Mouse (Mus musculus) lung, adult 18-20 months (tissue): Measurements from ENCODE around the gene Mt1.

Experiments
- DNase-seq, 2 experiments: peaks; one replicate each; pipeline ENCODE4 v3.0.0; 2022; ENCODE audit warnings: mixed read lengths in 2 of 2

Mt1 gene

GRCm38 (mm10) chr8:94173848-94174403, 5.0 kb upstream of the Mt1 start:
- DNase-seq: no peak

DNA sequence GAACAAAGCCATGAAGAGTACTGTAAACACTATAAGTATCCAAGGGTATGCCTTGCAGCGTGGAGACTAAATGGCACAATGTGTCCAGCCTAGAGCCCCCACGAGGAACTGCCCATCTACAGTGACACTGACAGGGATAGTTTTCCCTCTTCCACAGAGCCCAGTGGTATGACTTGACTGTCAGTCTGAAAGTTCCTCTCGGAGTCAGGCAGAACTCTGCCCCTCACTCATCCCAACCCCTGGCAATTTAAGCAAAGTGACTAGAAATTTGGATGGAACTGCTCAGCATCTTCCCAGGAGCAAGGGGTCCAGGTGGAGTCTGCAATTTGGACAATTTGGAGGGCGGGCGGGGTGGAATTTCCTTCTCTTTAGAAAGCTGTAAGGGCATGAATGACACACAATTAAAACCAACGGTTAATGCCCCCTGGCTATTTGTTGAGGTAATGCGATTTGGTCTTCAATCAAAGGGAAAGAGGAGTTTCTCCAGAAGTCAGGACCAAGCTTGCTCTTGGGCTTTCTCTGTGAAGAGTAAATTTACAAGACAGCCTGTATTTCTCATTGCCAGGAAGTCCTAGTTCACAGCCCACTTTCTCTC, 4.2 kb upstream of the Mt1 start:
- no peak for DNase-seq

- no peak for DNase-seq
Observed at GRCm38 (mm10) chr8:94177716-94178390, 1.0 kb upstream of the Mt1 start.

GRCm38 (mm10) chr8:94179713-94180560, 1.1 kb downstream of the Mt1 start:
- DNase-seq: no peak

- no peak for DNase-seq
Observed at GRCm38 (mm10) chr8:94180561-94180908, 1.7 kb downstream of the Mt1 start.

DNA sequence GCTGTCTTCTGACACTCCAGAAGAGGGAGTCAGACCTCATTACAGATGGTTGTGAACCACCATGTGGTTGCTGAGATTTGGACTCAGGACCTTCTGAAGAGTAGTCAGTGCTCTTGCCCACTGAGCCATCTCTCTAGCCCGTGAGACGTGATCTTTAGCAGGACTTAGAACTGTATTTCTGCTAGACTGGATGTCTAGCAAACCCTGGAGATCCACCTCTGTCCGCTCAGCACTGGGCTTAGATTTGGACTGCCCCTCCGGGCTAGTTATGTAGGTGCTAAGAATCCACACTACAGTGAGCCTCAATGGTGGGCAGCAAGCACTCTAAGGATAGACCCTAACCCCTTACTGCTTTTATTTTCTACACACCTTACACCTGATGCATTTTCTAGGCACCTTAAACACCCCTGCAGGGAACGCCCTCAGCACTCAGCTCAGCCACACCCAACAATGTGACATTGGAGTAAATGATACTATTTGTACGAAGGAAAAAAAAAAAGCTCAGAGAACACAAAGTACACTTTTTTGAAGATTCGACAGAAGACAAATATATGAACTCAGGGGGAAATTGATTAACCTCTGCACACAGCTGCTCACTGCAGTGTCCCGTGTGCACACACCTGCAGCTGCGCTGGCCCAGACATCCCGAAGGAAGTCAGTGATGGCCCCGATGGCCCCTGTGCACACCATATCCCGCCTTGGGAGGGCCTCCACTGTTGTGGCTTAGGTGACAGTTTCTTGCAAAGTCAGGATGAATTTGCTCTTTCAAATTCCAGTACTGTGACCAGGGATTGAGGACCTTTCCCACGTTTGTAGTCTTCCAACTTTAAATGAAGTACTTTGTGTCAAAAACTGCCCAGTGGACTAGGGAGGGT, 3.4 kb downstream of the Mt1 start:
- no peak for DNase-seq

DNA sequence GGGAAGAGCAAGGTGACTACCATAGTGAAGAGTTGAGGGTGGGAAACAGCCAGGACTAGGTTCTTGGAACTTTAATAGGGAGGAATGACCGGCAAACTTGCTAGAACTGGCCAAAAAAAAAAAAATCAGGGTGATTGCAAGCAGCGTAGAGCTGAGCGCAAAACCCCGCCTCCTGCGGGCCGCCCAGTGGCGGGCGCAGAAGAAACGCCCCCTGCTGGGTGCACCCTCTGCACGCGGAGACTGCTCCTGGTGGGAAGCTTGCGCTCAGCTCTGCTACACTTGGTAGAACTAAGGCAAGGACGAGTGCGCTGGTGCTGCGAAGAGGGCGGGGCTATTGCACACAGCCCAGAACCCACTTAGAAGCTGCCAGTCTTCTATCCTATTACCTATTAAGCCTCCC, 4.2 kb downstream of the Mt1 start:
- DNase-seq: peak; percentile 77 to 85

DNA sequence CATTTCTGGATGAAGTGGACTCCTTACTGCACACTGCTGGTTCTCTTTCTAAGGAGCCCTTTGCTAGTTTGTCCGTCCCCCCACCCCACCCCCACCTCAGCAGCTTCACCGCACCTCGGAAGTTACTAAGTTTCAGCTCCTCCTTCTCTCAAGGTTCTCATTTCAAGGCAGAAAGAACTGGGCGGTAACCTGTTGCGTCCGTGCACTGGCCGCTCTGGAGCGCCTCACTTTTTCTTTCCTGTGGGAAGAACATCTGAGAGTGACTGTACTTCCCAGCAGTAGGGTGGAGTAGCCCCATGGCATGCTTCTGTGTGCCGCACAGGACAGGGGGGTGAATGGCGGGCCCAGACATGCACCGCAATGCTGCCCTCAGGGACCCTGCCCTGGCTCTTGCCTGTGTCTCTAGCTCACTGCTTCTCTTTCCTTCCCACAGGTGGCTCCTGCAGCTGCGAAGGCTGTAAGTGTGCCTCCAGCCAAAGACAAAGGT, 5.5 kb downstream of the Mt1 start:
- DNase-seq: no peak

DNA sequence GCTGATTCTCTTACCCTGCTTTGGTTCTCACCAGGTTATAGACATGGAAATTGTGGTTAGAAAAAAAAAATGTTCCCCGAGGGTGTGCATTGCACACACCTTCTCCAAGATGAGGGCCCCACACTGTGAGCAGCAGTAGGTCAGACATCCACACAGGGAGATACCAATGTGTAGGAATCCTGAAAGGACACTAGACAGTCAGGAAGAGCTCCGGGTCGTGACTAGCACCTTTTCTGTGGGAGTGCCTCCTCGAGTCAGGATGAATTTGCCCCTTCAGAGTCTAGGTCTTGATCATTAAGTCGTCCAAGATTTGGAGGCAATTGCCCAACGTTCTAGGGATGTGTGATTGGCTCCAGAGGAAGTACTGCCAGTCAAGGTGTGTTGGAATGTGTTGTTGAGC, 6.9 kb downstream of the Mt1 start:
- DNase-seq: no peak

GRCm38 (mm10) chr8:94186542-94186941, 7.7 kb downstream of the Mt1 start:
- DNase-seq: peak; percentile 88 to 91

GRCm38 (mm10) chr8:94187290-94188002, 8.6 kb downstream of the Mt1 start:
- peak in 1 of 2 experiments; percentile 34 for DNase-seq

DNA sequence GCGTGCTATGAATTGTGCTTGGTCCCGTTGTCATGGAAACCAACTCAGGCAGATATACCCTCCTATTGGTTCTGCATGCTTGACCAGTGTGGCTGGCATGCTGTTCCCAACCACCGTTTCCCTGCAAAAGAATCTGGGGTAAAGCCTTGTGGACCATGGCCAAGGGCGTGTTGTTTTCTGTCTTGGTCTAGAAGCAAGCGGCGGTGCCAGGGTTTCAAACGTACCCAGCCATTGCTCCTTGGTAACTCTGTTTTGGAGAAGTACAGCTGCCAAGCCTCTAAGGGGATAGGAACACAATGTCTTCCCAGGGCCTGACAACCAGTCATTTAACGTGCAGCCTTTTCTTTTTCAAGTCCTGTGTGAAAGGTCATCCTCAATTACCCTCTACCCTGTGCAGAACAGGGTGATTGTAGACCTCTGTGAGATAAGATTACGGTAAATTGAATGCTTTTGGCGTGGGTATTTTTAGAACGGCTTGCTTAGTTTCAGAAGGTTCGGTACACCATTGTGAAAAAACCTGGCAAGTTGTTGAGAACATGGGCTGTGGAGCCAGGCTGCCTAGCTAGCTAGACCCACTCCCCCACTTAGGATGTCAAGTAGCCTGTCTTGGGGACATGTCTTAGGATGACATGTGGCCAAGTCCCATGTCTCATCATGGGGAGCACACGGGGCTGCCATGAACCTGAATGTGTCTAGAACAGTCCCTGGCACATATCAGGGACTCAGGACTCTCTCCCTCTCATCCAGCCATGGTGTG, 10.6 kb downstream of the Mt1 start:
- DNase-seq: peak; percentile 69 to 81

GRCm38 (mm10) chr8:94191101-94191691, 12.3 kb downstream of the Mt1 start:
- DNase-seq: peak; percentile 87 to 88

DNA sequence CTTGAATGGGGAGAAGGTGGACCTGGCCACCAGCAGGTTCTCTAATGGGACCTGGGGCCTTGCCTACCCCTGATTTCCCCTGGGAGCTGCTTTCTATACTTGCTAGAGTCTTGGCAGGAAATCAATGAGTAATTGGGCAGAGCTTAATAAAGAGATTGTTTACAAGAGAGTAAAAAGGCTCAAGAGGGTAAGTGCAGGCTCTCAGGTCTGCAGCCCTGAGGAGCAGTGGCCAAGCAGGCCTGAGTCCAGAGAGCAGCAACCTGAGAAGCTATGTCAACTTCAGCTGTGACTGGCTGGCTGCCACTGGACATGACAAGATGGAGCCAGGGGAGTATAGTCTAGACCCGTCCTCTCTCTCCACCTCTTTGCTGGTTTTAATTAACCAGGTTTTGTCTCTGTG, 14.0 kb downstream of the Mt1 start:
- DNase-seq: peak; percentile 58 to 64

DNA sequence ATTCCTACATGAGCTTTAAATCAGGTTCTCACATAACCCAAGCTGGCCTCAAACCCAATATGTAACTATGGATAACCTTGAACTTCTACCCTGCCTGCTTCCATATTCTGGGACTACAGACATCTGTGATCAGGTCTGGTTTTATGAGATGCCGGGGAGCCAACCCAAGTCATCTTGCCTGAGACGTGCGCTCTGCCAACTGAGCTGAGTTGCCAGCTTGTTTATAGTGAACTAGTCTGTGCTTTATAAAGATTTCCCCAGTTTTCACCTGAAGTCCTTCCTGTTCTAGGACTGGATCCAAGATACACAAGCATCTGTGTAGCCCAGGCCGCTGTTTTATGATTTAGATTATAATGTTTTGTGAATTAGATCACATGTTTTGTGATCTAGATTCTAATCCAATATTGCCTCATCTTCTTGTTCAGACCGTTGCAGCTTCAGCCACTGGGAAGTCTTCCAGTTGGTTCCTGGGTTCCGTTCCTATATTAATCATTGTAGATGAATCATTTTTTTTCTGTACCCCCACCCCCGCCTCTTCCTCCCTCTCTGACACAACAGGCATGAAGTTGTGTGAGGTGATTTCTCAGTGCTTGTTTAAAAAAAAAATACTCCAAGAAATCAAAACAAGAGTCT, 15.8 kb downstream of the Mt1 start:
- peak in 1 of 2 experiments; percentile 63 for DNase-seq

- DNase-seq: peak in 1 of 2 experiments; percentile 61
Observed at GRCm38 (mm10) chr8:94199202-94199869, 20.5 kb downstream of the Mt1 start.

- DNase-seq: no peak
Observed at GRCm38 (mm10) chr8:94204043-94204442, 25.2 kb downstream of the Mt1 start.

GRCm38 (mm10) chr8:94205736-94206135, 26.9 kb downstream of the Mt1 start:
- DNase-seq: peak; percentile 58 to 67

- no peak for DNase-seq
Observed at GRCm38 (mm10) chr8:94206256-94206655, 27.4 kb downstream of the Mt1 start.
